Mouse (Mus musculus) kidney, embryonic 16.5 days (tissue): ENCODE data around the gene Adrb1. TPM values are rescaled to one million over a fixed set of nuclear protein-coding genes. Genes with fewer than 3 reads are reported as not detected.
A peak's percentile ranks its signal among the peaks of the same experiment; 100 is the strongest.

Experiments
- ATAC-seq: fragments of 200-750 bp; cut with Nextera tagmentation; 2 replicates; pipeline ENCODE4 v1.8.0; 2017; ENCODE audit warnings: moderate TSS enrichment; ENCODE audit not compliant: low FRiP score, low TSS enrichment
- H3K27ac ChIP-seq: fragments of 300-500 bp; sonication (generic); 2 replicates; pipeline ENCODE4 v1.5.1; 2014; ENCODE audit warnings: low read length
- H3K27me3 ChIP-seq: fragments of 300-500 bp; sonication (generic); 2 replicates; pipeline ENCODE4 v1.6.1; 2014; ENCODE audit warnings: low read length, control low read depth, mixed read lengths; ENCODE audit not compliant: insufficient read depth
- H3K36me3 ChIP-seq: fragments of 300-500 bp; sonication (generic); 2 replicates; pipeline ENCODE4 v1.6.1; 2014; ENCODE audit warnings: low read length, control low read depth, mixed read lengths; ENCODE audit not compliant: insufficient read depth
- H3K4me1 ChIP-seq: fragments of 300-500 bp; sonication (generic); 2 replicates; pipeline ENCODE4 v1.6.1; 2014; ENCODE audit warnings: low read length, control low read depth, mixed read lengths; ENCODE audit not compliant: insufficient read depth
- H3K4me2 ChIP-seq: fragments of 300-500 bp; sonication (generic); replicated peaks from 2 replicates; pipeline ENCODE4 v1.6.1; 2014; ENCODE audit warnings: low read depth, low read length
- H3K4me3 ChIP-seq: fragments of 300-500 bp; sonication (generic); 2 replicates; pipeline ENCODE4 v1.5.1; 2014; ENCODE audit warnings: mild to moderate bottlenecking, low read length
- H3K9ac ChIP-seq: fragments of 300-500 bp; sonication (generic); replicated peaks from 2 replicates; pipeline ENCODE4 v1.6.1; 2014; ENCODE audit warnings: low read length
- H3K9me3 ChIP-seq: fragments of 300-500 bp; sonication (generic); 2 replicates; pipeline ENCODE4 v1.6.1; 2016; ENCODE audit warnings: low read length, control low read depth
- WGBS: fragments of 180-500 bp; shearing (Covaris S2); extraction: QIAGEN DNeasy Blood & Tissue Kit; methylation state at CpG from one replicate; pipeline ENCODE4 v1.1.7; 2014; 5-methylcytosine and 5-hydroxymethylcytosine counted together
- polyA plus RNA-seq: library from polyadenylated mRNA; unstranded; fragments of >200 nt; fragmentation: Nextera tagmentation; extraction: Ambion mirVana; gene quantifications from 2 replicates; pipeline ENCODE4 v1.2.1, GENCODE M21; 2015

Adrb1 gene
- 0.06 and 0.21 TPM in 2 replicates for polyA plus RNA-seq

GRCm38 (mm10) chr19:56721387-56722211, at the start of gene Adrb1:
Adrb1 (plus strand) TSS chr19:56722199.
- peak within 1 kb of the TSS; percentile 46 for H3K4me3 ChIP-seq
- no peak; the same call in 1 of the 2 replicates for ATAC-seq
- peak within 1 kb of the TSS; percentile 51 for H3K9ac ChIP-seq
- peaks cover 33% of the 10 kb centered on the region for H3K4me1 ChIP-seq
- WGBS: under 1% methylated on average over 49 of the region's 63 CpGs
- no peaks in the 10 kb centered on the region for H3K36me3 ChIP-seq
- no peaks in the 10 kb centered on the region for H3K9me3 ChIP-seq
- H3K27ac ChIP-seq: no peak within 1 kb of the TSS
- peak within 1 kb of the TSS; percentile 89 for H3K4me2 ChIP-seq
- H3K27me3 ChIP-seq: peaks cover 82% of the 10 kb centered on the region

GRCm38 (mm10) chr19:56675690-56676089, 46.3 kb upstream of the Adrb1 start:
- no peak overlapping the region for H3K4me2 ChIP-seq
- no peak overlapping the region for H3K9ac ChIP-seq
- H3K4me3 ChIP-seq: no peak overlapping the region
- H3K27ac ChIP-seq: no peak overlapping the region
- WGBS: 87% methylated on average over 5 of the region's 5 CpGs
- no peaks in the 10 kb centered on the region for H3K9me3 ChIP-seq
- peaks cover 20% of the 10 kb centered on the region; the same call in 1 of the 2 replicates for H3K4me1 ChIP-seq
- ATAC-seq: no peak
- H3K27me3 ChIP-seq: no peaks in the 10 kb centered on the region
- no peaks in the 10 kb centered on the region for H3K36me3 ChIP-seq

GRCm38 (mm10) chr19:56676506-56676905, 45.5 kb upstream of the Adrb1 start:
- Histone ChIP-seq H3K4me2 (no peak overlapping the region), H3K36me3 (no peaks in the 10 kb centered on the region), H3K9me3 (no peaks in the 10 kb centered on the region), H3K9ac (no peak overlapping the region), H3K27me3 (no peaks in the 10 kb centered on the region), H3K27ac (no peak overlapping the region), H3K4me3 (no peak overlapping the region), H3K4me1 (peaks cover 20% of the 10 kb centered on the region; the same call in 1 of the 2 replicates)
- ATAC-seq: no peak
- WGBS: 88% methylated on average over 4 of the region's 4 CpGs

GRCm38 (mm10) chr19:56677611-56678010, 44.4 kb upstream of the Adrb1 start:
- Histone ChIP-seq H3K4me1 (peaks cover 20% of the 10 kb centered on the region; the same call in 1 of the 2 replicates), H3K27ac (no peak overlapping the region), H3K9ac (no peak overlapping the region), H3K4me2 (no peak overlapping the region), H3K4me3 (no peak overlapping the region), H3K36me3 (no peaks in the 10 kb centered on the region), H3K27me3 (no peaks in the 10 kb centered on the region), H3K9me3 (no peaks in the 10 kb centered on the region)
- no peak for ATAC-seq
- WGBS: 38% methylated on average over 8 of the region's 8 CpGs

GRCm38 (mm10) chr19:56678516-56678915, 43.5 kb upstream of the Adrb1 start:
- no peak for ATAC-seq
- H3K4me2 ChIP-seq: no peak overlapping the region
- peaks cover 20% of the 10 kb centered on the region; the same call in 1 of the 2 replicates for H3K4me1 ChIP-seq
- no peak overlapping the region for H3K27ac ChIP-seq
- no peaks in the 10 kb centered on the region for H3K27me3 ChIP-seq
- no peak overlapping the region for H3K9ac ChIP-seq
- no peak overlapping the region for H3K4me3 ChIP-seq
- WGBS: 62% methylated on average over 9 of the region's 9 CpGs
- H3K36me3 ChIP-seq: no peaks in the 10 kb centered on the region
- no peaks in the 10 kb centered on the region for H3K9me3 ChIP-seq

GRCm38 (mm10) chr19:56679213-56679965, 42.6 kb upstream of the Adrb1 start:
- Histone ChIP-seq H3K36me3 (no peaks in the 10 kb centered on the region), H3K27ac (no peak overlapping the region), H3K4me3 (no peak overlapping the region), H3K27me3 (no peaks in the 10 kb centered on the region), H3K9ac (no peak overlapping the region), H3K9me3 (no peaks in the 10 kb centered on the region), H3K4me1 (peaks cover 20% of the 10 kb centered on the region; the same call in 1 of the 2 replicates), H3K4me2 (no peak overlapping the region)
- 73% methylated on average over 18 of the region's 18 CpGs for WGBS
- no peak for ATAC-seq

- Histone ChIP-seq H3K27ac (no peak overlapping the region), H3K9me3 (no peaks in the 10 kb centered on the region), H3K4me2 (no peak overlapping the region), H3K27me3 (no peaks in the 10 kb centered on the region), H3K9ac (no peak overlapping the region), H3K4me1 (peaks cover 24% of the 10 kb centered on the region), H3K36me3 (no peaks in the 10 kb centered on the region), H3K4me3 (no peak overlapping the region)
- no peak for ATAC-seq
- WGBS: 76% methylated on average over 7 of the region's 7 CpGs
These were observed 42.0 kb upstream of the Adrb1 start for GRCm38 (mm10) chr19:56679992-56680391.

GRCm38 (mm10) chr19:56682297-56682696, 39.7 kb upstream of the Adrb1 start:
- no peak overlapping the region for H3K4me3 ChIP-seq

GRCm38 (mm10) chr19:56682843-56683242, 39.2 kb upstream of the Adrb1 start:
- Histone ChIP-seq H3K27ac (no peak overlapping the region), H3K9me3 (no peaks in the 10 kb centered on the region), H3K9ac (no peak overlapping the region), H3K36me3 (no peaks in the 10 kb centered on the region), H3K4me3 (no peak overlapping the region), H3K4me1 (peaks cover 22% of the 10 kb centered on the region), H3K27me3 (peaks cover 6% of the 10 kb centered on the region), H3K4me2 (no peak overlapping the region)
- 71% methylated on average over 7 of the region's 7 CpGs for WGBS
- no peak for ATAC-seq

More at GRCm38 (mm10) chr19:56682297-56682696, 39.7 kb upstream of the Adrb1 start:
- Histone ChIP-seq H3K27ac (no peak overlapping the region), H3K36me3 (no peaks in the 10 kb centered on the region), H3K27me3 (peaks cover 3% of the 10 kb centered on the region), H3K9ac (no peak overlapping the region), H3K9me3 (no peaks in the 10 kb centered on the region), H3K4me2 (no peak overlapping the region), H3K4me1 (peaks cover 27% of the 10 kb centered on the region)
- 89% methylated on average over 7 of the region's 7 CpGs for WGBS
- ATAC-seq: no peak
